Mouse (Mus musculus) heart, postnatal 36 days (tissue): Measurements from ENCODE around the gene Rlbp1. TPM values are rescaled to one million over a fixed set of nuclear protein-coding genes. Genes with fewer than 3 reads are reported as not detected.

ENCODE experiments used
- DNase-seq, 2 experiments: peaks; one replicate each; pipeline ENCODE4 v3.0.0; 2021 to 2022
- intact Hi-C: fragments of 180-260 bp; cut with DNase I; formaldehyde crosslinking; loops from one replicate; pipeline ENCODE4 v1.15.1; 2025
- total RNA-seq, 2 experiments: library from RNA; stranded (reverse); gene quantifications; 2 replicates each; pipeline ENCODE4 v1.2.3; 2021

The Rlbp1 gene
- total RNA-seq, 2 experiments from 2014 or later = not detected

- intact Hi-C loops = no loop called here
- DNase-seq = no peak
These were observed 53.4 kb downstream of the Rlbp1 start for GRCm38 (mm10) chr7:79333419-79333818.

- no peak for DNase-seq
- intact Hi-C loops = no loop called here
These were observed 55.7 kb downstream of the Rlbp1 start for GRCm38 (mm10) chr7:79331197-79331596.

DNA sequence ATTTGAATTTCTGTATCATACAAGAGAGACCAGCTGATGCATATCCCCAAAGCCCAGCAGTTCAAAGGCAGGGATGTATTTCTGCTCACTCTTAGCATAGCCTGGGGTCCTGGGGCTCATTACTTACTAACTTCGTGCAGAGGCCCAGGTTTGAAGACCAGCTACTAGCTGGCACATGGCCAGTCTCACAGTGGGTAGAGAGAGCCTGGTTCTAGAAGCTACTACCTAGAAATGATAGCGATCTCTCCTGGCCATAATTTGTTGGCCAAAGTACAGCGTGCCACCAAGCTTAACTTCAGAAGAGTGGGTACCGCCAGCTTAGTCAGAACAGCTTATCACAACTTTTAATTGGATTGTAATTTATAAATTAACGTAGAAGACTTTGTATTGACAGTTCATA lies 58.1 kb downstream of the Rlbp1 start:
- intact Hi-C loops = loop anchor here (1.0 kb wide), 1 partner anchor 11 kb away; no protein-coding TSS in a partner anchor
- DNase-seq = no peak

Other genes starting within 250 kb of the Rlbp1 start
- 100 to 1,000 TPM; 135 to 138 TPM for gene Mfge8, start 238.0 kb downstream of the Rlbp1 start, total RNA-seq
- gene Abhd2, start 113.8 kb downstream of the Rlbp1 start, total RNA-seq = 10 to 100 TPM; 29.7 to 37.5 TPM
- gene Fanci, start 4.9 kb upstream of the Rlbp1 start, total RNA-seq = under 1 TPM; 0.16 to 0.53 TPM
- gene Polg, start 79.3 kb upstream of the Rlbp1 start, total RNA-seq = 10 to 100 TPM; 58.9 to 60.7 TPM
- gene Rhcg, start 230.6 kb upstream of the Rlbp1 start, total RNA-seq = not detected